Mouse (Mus musculus): ENCODE data around the gene Kif12. TPM values are rescaled to one million over a fixed set of nuclear protein-coding genes. Genes with fewer than 3 reads are reported as not detected.

Kif12 gene
- polyA plus RNA-seq, 1 experiment from 2014 or later: 0.11 TPM

DNA sequence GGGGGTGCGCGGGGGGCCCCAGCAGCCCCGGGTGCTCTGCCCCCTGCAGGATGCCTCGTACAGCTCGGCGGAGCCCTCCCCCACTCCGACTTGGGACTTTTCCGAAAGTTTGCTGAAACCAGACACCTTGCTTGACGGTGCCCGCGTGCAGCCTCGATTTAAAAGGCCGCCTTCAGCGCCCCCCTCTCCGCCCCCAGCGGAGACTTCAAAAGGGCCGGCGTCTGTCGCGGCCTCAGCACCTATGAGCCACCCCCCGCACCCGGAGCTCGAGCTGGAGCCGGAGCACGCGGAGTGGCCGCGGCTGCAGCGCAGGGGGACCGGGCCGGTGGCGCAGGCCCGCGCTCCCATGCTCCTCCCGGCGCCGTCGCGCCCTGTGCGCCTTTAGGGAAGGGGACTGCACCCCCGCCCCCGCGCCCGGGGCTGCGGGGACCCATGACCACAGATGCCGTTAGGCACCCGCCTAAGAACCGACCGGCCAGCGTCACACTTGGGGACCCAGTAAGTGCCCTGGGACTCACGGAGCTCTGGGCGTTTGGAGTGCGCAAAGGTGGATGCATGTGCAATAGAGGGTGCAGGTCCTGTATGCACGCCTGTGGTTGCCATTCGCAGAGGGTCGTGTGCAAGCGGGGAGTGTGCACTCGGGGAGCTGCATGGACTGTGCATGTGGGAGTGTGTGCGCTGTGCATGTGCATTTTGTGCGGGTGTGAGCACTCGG is 42.1 kb upstream of the Kif12 start, which contains the start of gene Col27a1:
TSS of gene Col27a1 (plus strand) at position 98 of the 715 bp plus-strand sequence.
- Histone ChIP-seq H3K36me3 (ENCODE audit: control insufficient read depth, insufficient read depth) (no peaks in the 10 kb centered on the region), H3K27me3 (ENCODE audit: control insufficient read depth, insufficient read depth, low read length) (peaks cover 34% of the 10 kb centered on the region), H3K9ac (ENCODE audit: low read length) (peak within 1 kb of the TSS; percentile 59), H3K9me3 (replicated peaks; ENCODE audit: control insufficient read depth, low read length) (no peaks in the 10 kb centered on the region), H3K27ac (ENCODE audit: low read length) (no peak within 1 kb of the TSS), H3K4me2 (ENCODE audit: low read depth, low read length) (peak within 1 kb of the TSS; percentile 95), H3K4me3 (ENCODE audit: low read length) (peak within 1 kb of the TSS; percentile 61), H3K4me1 (ENCODE audit: control insufficient read depth, insufficient read depth, low read length) (peaks cover 13% of the 10 kb centered on the region)
- under 1% methylated on average over 60 of the region's 61 CpGs for WGBS
- ATAC-seq (replicated peaks; ENCODE audit: extremely low read depth, insufficient read depth, low FRiP score): no peak

GRCm38 (mm10) chr4:63205583-63205982 is 33.7 kb upstream of the Kif12 start:
- Histone ChIP-seq H3K27me3 (ENCODE audit: control insufficient read depth, insufficient read depth, low read length) (no peaks in the 10 kb centered on the region), H3K4me3 (ENCODE audit: low read length) (no peak overlapping the region), H3K9ac (ENCODE audit: low read length) (no peak overlapping the region), H3K9me3 (replicated peaks; ENCODE audit: control insufficient read depth, low read length) (no peaks in the 10 kb centered on the region), H3K4me2 (ENCODE audit: low read depth, low read length) (no peak overlapping the region), H3K27ac (ENCODE audit: low read length) (no peak overlapping the region), H3K4me1 (ENCODE audit: control insufficient read depth, insufficient read depth, low read length) (peaks cover 11% of the 10 kb centered on the region), H3K36me3 (ENCODE audit: control insufficient read depth, insufficient read depth) (no peaks in the 10 kb centered on the region)
- no peak for ATAC-seq (replicated peaks; ENCODE audit: extremely low read depth, insufficient read depth, low FRiP score)
- 52% methylated on average over 7 of the region's 7 CpGs for WGBS

GRCm38 (mm10) chr4:63203874-63204273 is 31.9 kb upstream of the Kif12 start:
- no peaks in the 10 kb centered on the region for H3K36me3 ChIP-seq (ENCODE audit: control insufficient read depth, insufficient read depth)
- ATAC-seq (replicated peaks; ENCODE audit: extremely low read depth, insufficient read depth, low FRiP score): no peak
- peaks cover 11% of the 10 kb centered on the region for H3K4me1 ChIP-seq (ENCODE audit: control insufficient read depth, insufficient read depth, low read length)
- WGBS: 81% methylated on average over 7 of the region's 7 CpGs
- H3K27me3 ChIP-seq (ENCODE audit: control insufficient read depth, insufficient read depth, low read length): no peaks in the 10 kb centered on the region
- no peaks in the 10 kb centered on the region for H3K9me3 ChIP-seq (replicated peaks; ENCODE audit: control insufficient read depth, low read length)
- no peak overlapping the region for H3K4me3 ChIP-seq (ENCODE audit: low read length)
- H3K4me2 ChIP-seq (ENCODE audit: low read depth, low read length): no peak overlapping the region
- no peak overlapping the region for H3K9ac ChIP-seq (ENCODE audit: low read length)
- no peak overlapping the region for H3K27ac ChIP-seq (ENCODE audit: low read length)

DNA sequence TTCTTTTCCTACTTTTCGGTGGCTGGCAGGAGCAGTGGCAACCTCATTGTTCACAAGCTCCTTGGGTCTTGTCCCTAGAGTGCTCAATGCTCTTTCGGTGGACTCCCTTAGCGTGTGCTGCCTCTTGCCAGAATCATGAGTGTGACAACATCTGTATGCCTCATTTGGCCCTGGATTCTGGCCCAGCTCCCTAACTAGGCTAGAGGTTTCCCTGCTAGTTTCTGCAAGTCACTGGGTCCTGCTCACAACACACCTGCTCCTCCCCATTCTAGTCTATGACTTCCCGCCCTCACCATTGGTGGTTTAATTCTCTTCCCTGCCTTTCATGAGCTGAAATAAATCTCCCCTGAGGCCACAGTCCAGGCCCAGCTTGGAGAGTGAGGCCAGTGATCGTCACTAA is 27.4 kb upstream of the Kif12 start:
- ATAC-seq (replicated peaks; ENCODE audit: extremely low read depth, insufficient read depth, low FRiP score): no peak
- Histone ChIP-seq H3K27ac (ENCODE audit: low read length) (no peak overlapping the region), H3K36me3 (ENCODE audit: control insufficient read depth, insufficient read depth) (no peaks in the 10 kb centered on the region), H3K9ac (ENCODE audit: low read length) (no peak overlapping the region), H3K4me3 (ENCODE audit: low read length) (no peak overlapping the region), H3K9me3 (replicated peaks; ENCODE audit: control insufficient read depth, low read length) (no peaks in the 10 kb centered on the region), H3K27me3 (ENCODE audit: control insufficient read depth, insufficient read depth, low read length) (no peaks in the 10 kb centered on the region), H3K4me1 (ENCODE audit: control insufficient read depth, insufficient read depth, low read length) (no peaks in the 10 kb centered on the region), H3K4me2 (ENCODE audit: low read depth, low read length) (no peak overlapping the region)
- 89% methylated on average over 5 of the region's 5 CpGs for WGBS

GRCm38 (mm10) chr4:63194366-63194765 is 22.4 kb upstream of the Kif12 start:
- no peaks in the 10 kb centered on the region for H3K27me3 ChIP-seq (ENCODE audit: control insufficient read depth, insufficient read depth, low read length)
- 81% methylated on average over 2 of the region's 2 CpGs for WGBS
- H3K4me1 ChIP-seq (ENCODE audit: control insufficient read depth, insufficient read depth, low read length): no peaks in the 10 kb centered on the region
- H3K4me3 ChIP-seq (ENCODE audit: low read length): no peak overlapping the region
- H3K4me2 ChIP-seq (ENCODE audit: low read depth, low read length): no peak overlapping the region
- H3K36me3 ChIP-seq (ENCODE audit: control insufficient read depth, insufficient read depth): no peaks in the 10 kb centered on the region
- H3K27ac ChIP-seq (ENCODE audit: low read length): no peak overlapping the region
- H3K9ac ChIP-seq (ENCODE audit: low read length): no peak overlapping the region
- ATAC-seq (replicated peaks; ENCODE audit: extremely low read depth, insufficient read depth, low FRiP score): no peak
- no peaks in the 10 kb centered on the region for H3K9me3 ChIP-seq (replicated peaks; ENCODE audit: control insufficient read depth, low read length)

DNA sequence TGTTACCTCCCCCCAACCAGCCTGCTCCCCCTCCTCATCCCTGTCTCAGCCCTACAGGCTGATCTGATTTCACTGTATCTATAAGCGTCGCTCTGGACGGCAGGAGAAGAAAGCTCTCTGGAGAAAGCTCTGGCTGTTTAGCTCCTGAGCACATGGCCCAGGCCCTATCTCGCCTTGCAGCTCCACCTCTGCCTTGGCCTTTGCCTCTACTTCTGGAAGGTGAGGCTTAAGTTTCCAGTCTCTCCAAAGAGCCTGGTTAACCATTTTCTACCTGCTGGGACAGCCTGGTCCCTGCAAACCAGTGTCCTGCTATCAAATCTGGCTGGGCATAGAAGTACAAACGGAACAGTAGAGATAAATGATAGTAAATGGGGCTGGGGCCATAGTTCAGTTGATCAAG is 19.7 kb upstream of the Kif12 start:
- H3K27me3 ChIP-seq (ENCODE audit: control insufficient read depth, insufficient read depth, low read length): no peaks in the 10 kb centered on the region; the same call in 1 of the 2 replicates
- no peaks in the 10 kb centered on the region for H3K36me3 ChIP-seq (ENCODE audit: control insufficient read depth, insufficient read depth)
- H3K9ac ChIP-seq (ENCODE audit: low read length): no peak overlapping the region
- H3K9me3 ChIP-seq (replicated peaks; ENCODE audit: control insufficient read depth, low read length): no peaks in the 10 kb centered on the region
- H3K27ac ChIP-seq (ENCODE audit: low read length): no peak overlapping the region
- H3K4me2 ChIP-seq (ENCODE audit: low read depth, low read length): no peak overlapping the region
- no peak for ATAC-seq (replicated peaks; ENCODE audit: extremely low read depth, insufficient read depth, low FRiP score)
- WGBS: 41% methylated on average over 5 of the region's 5 CpGs
- peaks cover 2% of the 10 kb centered on the region; the same call in 1 of the 2 replicates for H3K4me1 ChIP-seq (ENCODE audit: control insufficient read depth, insufficient read depth, low read length)
- no peak overlapping the region for H3K4me3 ChIP-seq (ENCODE audit: low read length)

- peak; percentile 72 for ATAC-seq (replicated peaks; ENCODE audit: extremely low read depth, insufficient read depth, low FRiP score)
- WGBS: 28% methylated on average over 21 of the region's 21 CpGs
- no peak overlapping the region for H3K9ac ChIP-seq (ENCODE audit: low read length)
- peak overlapping the region; percentile 41 for H3K4me2 ChIP-seq (ENCODE audit: low read depth, low read length)
- H3K36me3 ChIP-seq (ENCODE audit: control insufficient read depth, insufficient read depth): no peaks in the 10 kb centered on the region
- no peak overlapping the region for H3K4me3 ChIP-seq (ENCODE audit: low read length)
- H3K27ac ChIP-seq (ENCODE audit: low read length): no peak overlapping the region
- peaks cover 10% of the 10 kb centered on the region for H3K4me1 ChIP-seq (ENCODE audit: control insufficient read depth, insufficient read depth, low read length)
- no peaks in the 10 kb centered on the region; the same call in 1 of the 2 replicates for H3K27me3 ChIP-seq (ENCODE audit: control insufficient read depth, insufficient read depth, low read length)
- no peaks in the 10 kb centered on the region for H3K9me3 ChIP-seq (replicated peaks; ENCODE audit: control insufficient read depth, low read length)
Observed at GRCm38 (mm10) chr4:63186281-63186870, 14.4 kb upstream of the Kif12 start.

DNA sequence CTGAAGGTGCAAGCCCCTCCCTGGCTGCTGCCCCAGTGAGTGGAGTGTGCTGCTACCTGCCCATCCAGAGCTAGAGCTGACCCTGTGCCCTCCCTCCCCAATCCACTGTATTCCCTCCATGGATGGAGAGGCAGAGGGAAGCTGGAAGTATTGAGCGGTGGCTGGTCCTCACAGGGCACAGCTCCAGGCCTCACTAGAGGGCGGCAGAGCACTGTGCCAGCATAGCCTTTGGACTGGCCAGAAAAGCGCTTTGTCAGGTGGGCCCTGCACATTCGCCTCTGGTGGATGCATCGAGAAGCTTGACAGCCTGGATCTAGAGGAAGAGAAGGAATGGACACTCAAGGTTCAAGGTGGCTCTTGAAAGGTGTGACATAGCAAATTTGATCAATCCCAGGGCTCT is 9.6 kb upstream of the Kif12 start:
- Histone ChIP-seq H3K27ac (ENCODE audit: low read length) (no peak overlapping the region), H3K9ac (ENCODE audit: low read length) (no peak overlapping the region), H3K4me2 (ENCODE audit: low read depth, low read length) (no peak overlapping the region), H3K9me3 (replicated peaks; ENCODE audit: control insufficient read depth, low read length) (no peaks in the 10 kb centered on the region), H3K27me3 (ENCODE audit: control insufficient read depth, insufficient read depth, low read length) (no peaks in the 10 kb centered on the region), H3K4me3 (ENCODE audit: low read length) (no peak overlapping the region), H3K4me1 (ENCODE audit: control insufficient read depth, insufficient read depth, low read length) (peaks cover 8% of the 10 kb centered on the region), H3K36me3 (ENCODE audit: control insufficient read depth, insufficient read depth) (no peaks in the 10 kb centered on the region)
- peak; percentile 79 for ATAC-seq (replicated peaks; ENCODE audit: extremely low read depth, insufficient read depth, low FRiP score)
- WGBS: 12% methylated on average over 5 of the region's 5 CpGs

DNA sequence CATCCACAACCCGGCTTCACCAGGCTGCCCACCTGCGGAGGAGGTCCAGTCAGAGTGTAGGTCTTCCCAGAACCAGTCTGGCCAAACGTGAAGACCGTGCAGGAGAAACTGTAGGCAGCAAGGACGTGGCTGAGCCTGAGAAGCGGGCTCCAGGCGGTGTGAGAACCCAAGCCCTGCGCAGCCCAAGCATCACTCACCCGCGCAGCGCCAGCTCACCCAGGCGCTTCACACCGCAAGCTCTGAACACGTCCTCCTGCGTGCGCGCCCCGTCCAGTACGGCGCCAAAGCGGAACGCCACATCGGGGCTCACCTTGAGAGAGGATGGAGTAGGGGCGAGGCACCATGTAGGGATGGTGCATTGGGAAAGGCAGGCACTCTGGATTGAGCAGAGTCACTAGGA is 809 bp downstream of the Kif12 start:
- H3K36me3 ChIP-seq (ENCODE audit: control insufficient read depth, insufficient read depth): no peaks in the 10 kb centered on the region
- H3K4me3 ChIP-seq (ENCODE audit: low read length): no peak overlapping the region
- no peak for ATAC-seq (replicated peaks; ENCODE audit: extremely low read depth, insufficient read depth, low FRiP score)
- H3K9me3 ChIP-seq (replicated peaks; ENCODE audit: control insufficient read depth, low read length): no peaks in the 10 kb centered on the region; the same call in 1 of the 2 replicates
- peaks cover 24% of the 10 kb centered on the region for H3K27me3 ChIP-seq (ENCODE audit: control insufficient read depth, insufficient read depth, low read length)
- no peak overlapping the region for H3K4me2 ChIP-seq (ENCODE audit: low read depth, low read length)
- WGBS: 32% methylated on average over 24 of the region's 24 CpGs
- no peak overlapping the region for H3K9ac ChIP-seq (ENCODE audit: low read length)
- no peaks in the 10 kb centered on the region for H3K4me1 ChIP-seq (ENCODE audit: control insufficient read depth, insufficient read depth, low read length)
- no peak overlapping the region for H3K27ac ChIP-seq (ENCODE audit: low read length)

Measured in heart, embryonic 16.5 days (tissue).